Mouse (Mus musculus) ovary, adult 18-20 months (tissue): ENCODE data around the gene Abcg5.

Experiments
- DNase-seq: peaks from one replicate; pipeline ENCODE4 v3.0.0; 2022; ENCODE audit warnings: low spot score, mixed read lengths

Gene Abcg5

DNA sequence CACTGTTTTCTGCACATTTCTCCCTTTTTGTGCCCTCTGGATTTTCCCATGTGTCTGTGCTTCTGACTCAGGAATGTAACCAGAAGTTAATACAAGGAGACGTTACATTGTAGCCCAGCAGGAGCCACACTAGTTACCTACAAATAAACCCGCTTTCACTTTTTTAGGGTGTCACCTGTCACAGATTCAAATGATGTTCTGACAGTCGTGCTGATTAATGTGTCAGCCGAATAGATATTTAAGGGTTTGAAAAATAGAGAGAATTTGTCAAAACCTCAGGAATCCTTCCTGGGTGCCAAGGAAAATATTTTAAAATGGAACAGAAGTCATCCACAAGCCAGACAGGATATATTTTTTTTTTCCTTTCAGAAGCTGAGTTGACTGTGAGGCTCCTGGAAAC lies 2.5 kb upstream of the Abcg5 start:
- DNase-seq, result no peak

DNA sequence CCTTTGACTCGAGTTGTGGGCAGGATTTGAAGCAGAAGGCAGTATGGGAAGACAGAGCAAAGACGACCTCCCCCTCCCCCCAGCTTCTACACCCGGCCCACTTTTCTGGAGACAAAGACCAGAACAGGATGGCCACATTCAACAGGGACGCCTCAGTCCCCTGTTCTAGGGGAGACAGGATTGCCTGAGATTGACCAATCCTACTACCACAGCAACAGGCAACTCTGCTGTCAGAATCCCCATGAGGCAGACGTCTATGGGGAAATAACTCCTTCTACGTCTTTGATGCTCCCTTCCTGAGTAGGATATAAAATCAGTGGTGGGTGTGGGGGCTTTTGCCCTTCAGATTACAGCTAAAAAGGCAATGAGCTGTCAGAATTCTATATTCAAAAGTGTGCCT lies 1.5 kb upstream of the Abcg5 start:
- no peak for DNase-seq

DNA sequence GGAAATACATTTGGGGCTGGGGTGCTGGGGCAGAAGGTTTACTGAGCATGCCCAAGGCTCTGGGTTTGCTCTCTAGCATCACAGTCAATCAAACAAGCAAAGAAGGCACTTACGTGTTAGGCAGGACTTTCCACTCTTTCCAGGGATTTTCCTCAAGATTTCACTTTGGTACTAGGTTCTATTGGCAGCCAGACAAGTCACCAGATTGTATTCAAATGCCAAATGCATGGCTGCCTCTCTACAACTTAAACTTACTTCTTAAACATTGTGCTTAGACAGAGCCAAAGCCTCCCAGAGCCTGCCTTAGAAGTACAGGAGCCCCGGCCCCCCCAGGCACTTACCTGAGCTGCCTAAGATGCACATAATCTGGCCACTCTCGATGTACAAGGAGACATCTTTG lies 1.1 kb downstream of the Abcg5 start:
- DNase-seq, result no peak

DNA sequence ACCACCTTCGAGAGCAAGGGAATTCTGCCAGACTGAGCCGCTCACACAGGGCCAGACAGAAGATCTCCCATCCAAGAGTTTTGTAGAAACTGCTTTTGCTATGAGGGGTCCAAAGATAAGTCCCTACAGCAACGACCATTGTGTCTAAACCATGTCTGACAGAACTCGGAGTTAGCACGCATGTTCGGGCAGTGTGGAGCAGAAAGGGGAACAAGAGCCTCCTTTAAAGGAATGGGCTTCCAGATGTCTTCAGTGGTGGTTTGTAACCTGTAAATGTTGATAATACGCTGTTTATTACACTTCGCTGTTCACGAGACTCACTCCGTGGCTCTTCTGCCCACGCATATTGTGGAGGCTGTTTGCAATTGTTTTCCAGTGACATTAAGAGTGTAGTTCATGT lies 5.2 kb downstream of the Abcg5 start:
- no peak for DNase-seq

DNA sequence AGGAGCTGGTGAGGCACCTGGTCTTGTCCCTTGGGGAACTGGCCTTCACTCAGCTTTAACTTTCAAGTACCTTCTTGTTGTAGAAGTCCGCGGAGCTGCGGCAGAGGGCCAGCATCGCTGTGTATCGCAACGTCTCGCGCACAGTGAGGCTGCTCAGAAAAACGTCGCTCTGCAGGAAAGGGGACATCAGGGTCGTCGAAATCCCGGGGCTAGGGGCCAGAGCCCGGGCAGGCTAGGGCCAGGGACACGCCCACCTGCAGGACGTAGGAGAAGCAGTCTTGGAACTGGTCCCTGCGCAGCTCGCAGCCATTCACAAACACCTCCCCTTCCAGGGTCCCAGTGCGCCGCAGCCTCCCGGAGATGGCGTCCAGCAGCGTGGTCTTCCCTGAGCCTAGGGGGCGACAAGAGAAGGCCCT lies 6.9 kb downstream of the Abcg5 start, which contains the start of gene Abcg8:
Abcg8 (plus strand) TSS at position 352 of the 416 bp plus-strand sequence.
- no peak for DNase-seq

DNA sequence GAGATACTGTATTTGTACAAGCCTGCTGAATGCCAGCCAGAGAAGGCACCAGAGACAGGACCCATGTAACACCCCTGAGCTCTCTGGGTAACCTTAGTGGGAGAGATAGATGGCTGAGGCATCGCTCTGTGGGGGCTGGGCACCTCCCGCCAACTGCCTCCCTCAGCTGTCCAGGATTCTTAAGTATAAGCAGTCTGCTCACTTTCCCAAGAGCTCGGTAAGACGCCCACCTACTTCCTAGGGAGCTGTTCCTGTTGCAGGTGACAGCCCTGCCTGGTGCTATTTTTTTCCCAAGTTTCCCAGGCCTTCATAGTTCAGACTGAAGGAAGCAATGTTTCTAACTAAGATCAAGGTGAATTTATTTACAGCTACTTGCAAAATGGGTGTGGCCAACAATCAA lies 7.6 kb downstream of the Abcg5 start:
- no peak for DNase-seq

DNA sequence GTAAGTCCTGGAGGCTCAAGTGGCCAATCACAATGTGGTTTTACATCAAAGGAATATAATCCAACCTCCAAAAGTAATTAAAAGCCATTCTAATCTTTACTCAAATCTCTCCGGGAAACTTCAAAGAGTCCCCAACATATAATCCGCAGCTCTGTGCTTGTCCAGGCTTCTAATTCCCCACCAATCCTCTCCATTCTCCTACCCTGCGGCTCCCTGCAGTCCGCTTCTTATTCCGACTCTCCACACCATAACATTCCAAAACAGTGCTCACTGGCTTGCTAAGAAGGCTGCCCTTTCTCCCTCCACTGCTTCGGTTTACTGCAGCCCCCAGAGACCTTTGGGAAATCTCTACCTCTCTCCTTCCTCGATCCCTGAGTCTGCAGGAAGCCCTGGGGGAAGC lies 8.8 kb downstream of the Abcg5 start:
- DNase-seq, result no peak

DNA sequence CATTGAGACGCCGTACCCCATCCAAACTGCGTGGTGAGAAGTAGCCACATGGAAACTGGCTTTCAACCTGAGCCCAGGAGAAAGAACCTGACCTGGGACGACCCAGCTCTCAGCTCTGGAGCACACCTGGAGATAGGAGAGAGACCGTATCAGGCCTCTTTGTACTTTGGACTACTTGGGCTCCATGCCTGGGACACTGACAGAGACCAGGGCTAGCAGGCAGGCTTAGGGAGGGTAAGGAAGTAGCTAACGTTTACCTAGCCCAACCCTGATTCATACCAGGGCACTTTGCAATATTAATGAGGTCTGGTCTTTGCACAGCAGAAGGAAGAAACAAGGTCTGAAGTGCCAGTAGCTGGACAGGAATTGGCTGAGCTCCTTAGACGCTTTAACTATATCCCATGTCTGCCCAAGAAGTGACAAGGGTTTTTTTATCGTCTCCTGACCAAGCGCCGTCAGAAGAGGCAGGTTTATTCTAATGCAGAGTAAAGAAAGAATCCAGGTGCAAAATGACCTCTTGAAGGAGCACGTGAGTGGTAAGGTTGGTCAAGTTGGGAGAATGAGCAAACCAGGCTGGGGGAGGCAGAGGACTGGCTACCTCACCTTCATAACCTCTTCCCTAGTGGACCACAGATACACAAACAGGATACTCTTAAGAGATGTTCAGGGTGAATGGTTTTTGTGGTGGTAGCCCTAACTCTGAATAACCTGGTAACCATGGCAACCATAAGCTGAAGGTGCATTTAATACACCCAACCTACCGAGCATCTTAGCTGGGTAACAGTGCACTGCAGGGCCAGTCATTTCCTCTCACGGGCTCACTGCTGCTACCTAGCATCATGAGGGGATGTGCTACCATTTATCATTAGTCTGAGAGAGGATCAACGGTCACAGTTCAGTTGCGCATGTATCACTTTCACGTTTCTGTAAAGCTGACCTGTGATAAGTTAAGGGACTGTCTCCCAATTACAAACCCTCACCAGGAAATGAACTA lies 10.1 kb downstream of the Abcg5 start:
- DNase-seq, result no peak

DNA sequence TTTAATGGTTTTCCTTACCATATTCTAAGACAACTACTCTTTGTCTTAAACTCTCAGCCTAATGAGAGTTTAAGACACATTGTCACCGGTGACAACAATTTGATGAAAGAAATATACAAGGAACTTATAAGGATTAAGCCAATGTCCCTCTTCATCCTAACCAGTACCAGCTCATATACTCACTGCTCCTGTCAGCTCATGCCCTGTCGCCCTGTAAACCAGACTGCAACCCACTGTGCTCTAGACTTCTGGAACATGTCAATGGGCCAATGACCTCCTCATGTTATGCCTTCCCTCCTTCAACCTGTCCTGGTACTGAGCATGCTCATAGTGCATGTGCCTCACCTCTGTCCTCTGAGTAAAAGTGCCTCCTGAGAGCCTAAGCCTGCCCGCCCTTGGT lies 15.0 kb downstream of the Abcg5 start:
- no peak for DNase-seq

DNA sequence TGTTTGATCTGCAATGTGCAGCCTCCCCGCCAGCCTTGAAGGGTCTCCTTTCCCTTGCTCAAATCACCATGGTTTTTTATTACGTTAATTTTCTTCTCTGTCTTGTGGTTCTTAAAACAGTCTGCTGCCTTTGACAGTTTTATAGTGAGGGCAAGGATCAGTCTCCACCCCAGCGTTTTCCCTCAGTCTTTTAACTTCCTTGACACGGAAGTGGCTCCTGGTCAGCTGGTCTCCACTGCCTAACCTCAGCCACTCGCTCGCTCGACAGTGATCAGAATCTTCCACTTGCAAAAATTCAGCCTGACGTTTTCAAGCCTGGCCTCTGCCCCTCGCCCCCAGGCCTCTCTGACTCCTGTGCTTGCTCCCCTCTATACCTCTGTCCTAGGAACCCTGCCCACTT lies 17.1 kb downstream of the Abcg5 start:
- DNase-seq, result no peak

DNA sequence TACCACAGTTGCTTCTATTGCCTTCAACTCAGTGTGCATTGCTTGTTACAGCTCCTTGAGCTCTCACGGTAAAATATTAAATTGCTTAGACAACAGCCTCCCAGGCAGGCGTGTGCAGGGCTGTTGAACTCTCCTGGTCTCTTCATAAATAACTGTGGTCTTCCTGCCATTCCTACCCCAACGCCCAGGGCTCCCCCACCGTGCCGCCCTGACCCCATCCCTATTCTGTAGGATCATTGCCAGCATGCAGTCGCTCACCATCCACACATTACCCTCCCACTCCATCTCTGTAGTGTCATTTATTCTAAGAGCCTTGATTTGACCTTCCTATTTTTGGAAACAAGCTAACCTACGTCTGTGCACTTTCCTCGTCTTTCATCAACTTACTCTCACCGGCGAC lies 17.8 kb downstream of the Abcg5 start:
- no peak for DNase-seq

DNA sequence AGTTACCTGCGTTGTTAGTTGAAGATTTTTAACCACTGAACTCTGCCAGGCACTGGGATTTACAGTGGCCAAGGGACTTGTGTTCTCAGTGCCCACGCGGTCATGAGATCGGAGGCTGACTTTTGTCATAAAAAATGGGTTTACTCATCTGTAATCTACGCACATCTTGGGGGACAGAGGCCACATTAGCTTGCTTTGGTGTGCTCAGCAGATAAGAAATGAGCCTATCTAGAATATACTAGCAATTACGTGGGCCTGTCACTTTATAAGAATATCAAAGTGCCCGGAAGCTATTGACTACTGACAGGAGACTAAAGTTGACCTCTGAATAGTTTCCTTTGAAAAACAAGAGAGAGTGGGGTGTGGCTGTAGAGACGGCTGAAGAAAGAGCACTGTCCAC lies 23.9 kb downstream of the Abcg5 start:
- no peak for DNase-seq

DNA sequence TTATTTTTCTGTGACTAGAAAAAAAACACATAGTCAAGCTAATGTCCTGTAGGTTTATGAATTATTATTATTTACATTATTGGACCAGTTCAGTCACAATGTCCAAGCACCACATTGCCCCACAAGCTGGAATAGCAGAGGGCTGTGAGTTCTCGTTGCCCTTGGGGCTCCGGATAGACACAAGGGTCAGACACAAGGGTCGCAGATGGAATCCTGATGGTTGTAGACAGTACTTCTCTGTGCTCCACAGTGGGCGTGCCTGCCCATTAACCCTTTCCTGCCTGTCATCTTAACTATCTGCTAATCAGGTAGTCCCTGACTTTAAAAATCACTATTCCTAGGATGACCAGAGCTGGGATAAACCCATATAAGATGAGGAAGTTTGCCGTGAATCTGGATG lies 24.6 kb downstream of the Abcg5 start:
- no peak for DNase-seq

DNA sequence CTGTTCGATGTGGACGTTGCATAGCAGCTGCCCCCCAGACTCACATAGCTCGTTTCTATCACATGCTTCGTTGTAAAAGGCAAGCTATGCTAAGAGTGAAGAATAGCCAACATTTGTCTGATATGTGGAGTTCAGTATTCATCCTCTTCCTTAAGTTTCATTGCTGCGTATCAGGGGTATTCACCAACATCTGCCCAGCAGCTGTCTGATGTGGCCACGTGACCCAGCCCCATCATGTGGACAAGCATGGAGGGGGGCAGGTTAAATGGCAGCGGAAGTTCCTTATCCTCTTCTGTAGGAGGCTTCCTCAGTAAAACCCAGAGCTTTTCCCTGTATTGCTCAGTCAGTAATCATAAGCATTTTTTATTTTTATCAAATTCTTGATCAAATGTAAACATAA lies 25.0 kb downstream of the Abcg5 start:
- no peak for DNase-seq

DNA sequence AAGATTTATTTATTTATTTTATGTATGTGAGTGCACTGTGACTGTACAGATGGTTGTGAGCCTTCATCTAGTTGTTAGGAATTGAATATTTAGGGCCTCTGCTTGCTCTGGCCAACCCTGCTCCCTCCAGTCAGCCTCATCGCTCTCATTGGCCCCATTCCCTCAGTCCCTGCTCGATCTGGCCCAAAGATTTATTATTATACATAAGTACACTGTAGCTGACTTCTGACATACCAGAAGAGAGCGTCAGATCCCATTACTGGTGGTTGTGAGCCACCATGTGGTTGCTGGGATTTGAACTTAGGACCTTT lies 25.4 kb downstream of the Abcg5 start:
- no peak for DNase-seq

DNA sequence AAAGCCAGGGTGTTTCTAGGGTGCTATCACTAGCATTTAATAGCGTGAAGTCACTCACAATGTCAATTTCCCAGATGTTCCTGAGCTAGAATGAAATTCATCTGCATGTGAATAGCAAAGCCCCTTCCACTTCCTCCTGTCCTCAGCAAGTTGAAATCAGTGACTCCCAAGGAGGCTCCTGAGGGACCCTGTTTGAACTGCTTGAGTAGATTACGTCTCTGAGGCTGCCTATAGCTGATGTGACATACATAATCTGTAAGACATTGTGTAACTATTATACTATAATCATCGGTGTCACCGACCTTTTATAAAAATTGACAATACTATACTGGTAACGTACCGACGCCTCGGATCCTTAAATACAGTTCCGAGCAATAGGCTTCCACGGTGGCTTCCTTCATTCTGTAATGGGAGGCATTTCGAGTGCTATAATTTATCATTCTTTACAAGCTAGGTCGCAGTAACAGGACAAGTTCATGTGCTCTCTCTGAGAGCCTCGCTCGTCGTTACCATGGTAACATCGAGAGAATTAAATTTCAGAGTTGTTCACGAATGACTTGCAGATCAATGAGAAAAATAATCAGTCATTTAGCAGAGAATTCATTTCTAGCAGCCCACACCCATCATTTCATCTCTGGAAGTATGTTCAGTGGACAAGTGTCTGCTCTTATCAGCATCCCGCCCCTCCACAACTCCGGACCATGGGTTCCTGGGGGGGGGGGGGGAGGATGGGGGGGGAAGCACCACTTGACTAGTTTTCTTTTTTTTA lies 26.0 kb downstream of the Abcg5 start:
- DNase-seq, result no peak

DNA sequence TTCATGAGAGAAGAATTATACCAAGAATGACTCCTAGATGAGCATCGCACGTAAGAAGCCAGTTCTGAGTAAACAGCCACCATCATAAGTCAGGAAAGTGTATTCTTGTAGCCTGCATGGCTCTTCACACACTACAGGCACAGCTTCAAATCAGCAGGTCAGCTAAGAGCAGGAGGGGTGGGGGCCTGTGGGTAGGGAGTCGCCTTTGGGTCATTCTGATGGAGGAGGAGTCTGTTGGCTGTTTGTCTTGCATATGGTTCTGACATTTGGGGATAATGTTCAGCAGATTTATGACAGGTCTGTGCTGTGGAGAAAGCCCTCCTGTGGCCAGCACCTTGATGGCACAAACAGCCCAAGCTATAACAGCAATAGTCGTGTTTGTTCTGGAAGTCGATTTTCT lies 26.6 kb downstream of the Abcg5 start:
- DNase-seq, result no peak

DNA sequence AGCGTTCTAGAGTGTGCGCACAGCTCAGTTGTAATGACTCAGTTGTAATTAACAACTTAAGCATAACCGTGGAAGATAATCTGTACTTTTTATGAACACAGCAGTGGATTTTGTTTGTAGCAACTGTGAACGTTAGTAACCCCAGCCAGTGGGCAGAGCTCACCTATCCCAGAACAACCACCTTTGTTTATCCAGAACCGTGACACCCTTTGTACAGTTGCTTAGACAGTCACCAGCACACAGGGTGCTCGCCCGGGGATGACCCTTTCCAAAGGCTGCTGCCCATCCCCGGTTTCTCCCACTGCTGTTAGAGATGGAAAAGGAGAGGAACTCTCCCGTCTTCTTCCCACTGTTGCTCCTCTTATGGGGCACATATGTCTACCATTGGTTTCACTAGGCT lies 29.3 kb downstream of the Abcg5 start:
- DNase-seq, result no peak

DNA sequence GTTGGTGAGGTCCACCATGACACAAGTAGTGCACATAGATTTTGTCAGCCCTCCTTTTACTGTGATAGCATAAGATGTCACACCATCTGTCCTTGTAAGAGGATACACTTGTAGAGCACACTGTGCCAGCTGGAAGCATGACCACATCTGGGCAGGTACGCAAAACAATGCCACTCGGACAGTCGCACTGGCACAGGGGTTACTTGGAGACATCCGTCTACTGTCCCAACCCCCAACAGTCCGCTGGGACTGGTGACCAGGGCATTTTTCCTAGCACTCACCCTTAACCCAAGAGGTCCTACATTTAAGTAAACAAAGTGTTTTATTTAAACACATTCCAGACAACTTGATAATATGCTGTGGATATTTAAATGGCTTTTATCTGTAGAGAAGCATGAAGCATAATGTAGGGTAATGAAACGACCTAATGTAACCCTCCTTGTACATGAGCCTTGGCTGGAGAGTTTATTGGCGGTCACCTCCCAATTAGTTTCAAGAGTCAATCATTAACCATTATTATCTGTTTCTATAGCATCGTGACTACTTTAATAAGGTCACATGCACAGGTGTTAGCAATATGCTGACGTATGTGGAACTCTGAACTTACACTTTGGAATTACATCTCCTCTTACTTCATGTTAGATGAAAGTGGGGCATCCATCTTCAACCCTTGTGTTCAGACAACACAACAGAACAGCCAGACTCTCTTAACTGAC lies 32.4 kb downstream of the Abcg5 start:
- no peak for DNase-seq

DNA sequence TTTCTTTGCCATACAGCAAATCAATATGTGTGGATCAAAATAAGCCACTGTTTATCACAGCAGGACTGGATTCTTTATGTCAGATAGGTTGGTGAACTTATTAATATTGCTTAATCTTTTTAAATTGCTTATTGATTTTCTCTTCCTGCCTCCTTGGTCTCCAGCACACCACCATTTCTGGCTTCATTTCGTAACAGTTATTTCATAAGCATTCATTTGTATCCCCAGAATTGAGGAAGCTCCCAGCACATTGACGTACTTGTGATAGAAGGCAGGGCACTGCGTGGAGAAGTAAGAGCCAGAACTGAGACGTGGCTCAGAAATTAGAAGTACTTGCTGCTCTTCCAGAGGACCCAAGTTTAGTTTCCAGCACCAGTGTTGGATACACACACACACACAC lies 35.2 kb downstream of the Abcg5 start:
- no peak for DNase-seq

DNA sequence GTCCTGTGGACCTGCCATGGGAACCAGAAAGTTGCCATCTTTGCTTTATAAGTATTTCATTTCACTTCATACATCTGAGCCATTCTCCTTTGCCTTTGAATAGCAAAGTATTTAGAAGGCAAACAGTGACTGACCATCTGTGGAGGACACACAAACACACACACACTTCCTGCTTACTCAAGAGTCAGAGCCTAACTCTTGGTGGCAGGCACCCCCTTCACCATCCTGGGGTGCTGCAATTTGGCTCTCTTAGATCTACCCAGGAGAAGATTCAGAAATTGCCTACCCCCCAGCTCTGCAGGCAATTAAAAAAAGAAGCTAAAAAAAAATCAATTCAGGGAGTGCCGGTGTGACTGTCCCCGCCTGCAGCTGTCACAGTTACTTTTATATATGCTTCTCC lies 36.3 kb downstream of the Abcg5 start:
- DNase-seq, result no peak

DNA sequence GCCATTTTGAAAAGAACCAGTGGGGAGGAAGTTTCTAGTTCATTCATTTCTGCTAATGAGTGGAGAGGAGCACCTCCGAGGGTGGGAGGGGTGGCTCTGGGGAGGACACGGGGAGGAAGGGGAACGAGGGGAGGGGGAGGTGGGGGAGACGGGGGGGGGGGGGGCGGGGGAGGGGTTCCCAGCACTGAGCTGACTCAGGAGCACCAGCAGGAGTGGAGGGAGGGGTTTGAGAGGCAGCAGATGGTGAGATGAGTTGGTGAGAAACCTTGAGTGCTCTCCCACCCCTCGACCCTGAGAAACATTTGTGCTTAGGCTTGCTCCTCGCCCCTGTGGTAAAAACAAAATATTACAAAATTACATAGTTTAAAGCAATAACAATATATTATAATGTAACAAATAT lies 36.9 kb downstream of the Abcg5 start:
- DNase-seq, result no peak

DNA sequence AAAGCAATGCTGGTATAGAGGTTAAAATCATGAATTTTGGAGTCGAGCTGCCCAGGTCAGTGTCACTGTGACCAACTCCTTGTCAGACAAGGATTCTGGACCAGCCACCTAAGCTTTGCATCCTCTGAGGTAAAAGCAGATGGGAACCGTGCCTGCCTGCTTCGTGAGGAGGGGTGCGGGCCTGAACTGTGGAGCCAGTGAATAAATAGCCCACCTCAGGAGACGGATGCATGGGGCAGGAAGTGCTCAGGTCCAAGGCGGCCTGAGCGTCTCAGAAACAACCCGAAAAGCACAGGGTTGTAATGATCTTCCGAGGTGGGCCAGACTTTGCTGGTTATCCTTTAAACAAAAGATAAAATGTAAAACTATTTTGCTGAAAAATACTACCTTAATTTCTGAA lies 37.7 kb downstream of the Abcg5 start:
- no peak for DNase-seq
